Mouse (Mus musculus) C2C12 (cell line): ENCODE measurements around the gene Tex12. TPM values are rescaled to one million over a fixed set of nuclear protein-coding genes. Genes with fewer than 3 reads are reported as not detected.

Experiments
- H3K27me3 ChIP-seq: one replicate; pipeline ENCODE4 v1.6.1; 2011; ENCODE audit not compliant: control insufficient read depth, insufficient read depth, insufficient read length
- H3K36me3 ChIP-seq: one replicate; pipeline ENCODE4 v1.6.1; 2011; ENCODE audit not compliant: control insufficient read depth, insufficient read depth
- H3K4me3 ChIP-seq: one replicate; pipeline ENCODE4 v1.5.1; 2011; ENCODE audit warnings: mild to moderate bottlenecking, control low read depth; ENCODE audit not compliant: poor library complexity, insufficient read depth, severe bottlenecking
- H3K79me2 ChIP-seq: one replicate; pipeline ENCODE4 v1.6.1; 2011; ENCODE audit not compliant: control insufficient read depth, insufficient read depth
- H3K79me3 ChIP-seq: one replicate; pipeline ENCODE4 v1.6.1; 2011; ENCODE audit warnings: low read depth, control low read depth
- H3ac ChIP-seq: one replicate; pipeline ENCODE3; 2011; ENCODE audit warnings: low read depth; ENCODE audit not compliant: control insufficient read depth, insufficient read length
- CEBPB ChIP-seq: IDR thresholded peaks from one replicate; pipeline ENCODE4 v1.6.1; 2011; ENCODE audit warnings: low read depth, mild to moderate bottlenecking, control low read depth, moderate library complexity
- CTCF ChIP-seq: IDR thresholded peaks from one replicate; pipeline ENCODE4 v1.5.1; 2011; ENCODE audit not compliant: control insufficient read depth, insufficient read depth, insufficient read length
- FOSL1 ChIP-seq: IDR thresholded peaks from one replicate; pipeline ENCODE4 v1.8.0; 2011; ENCODE audit warnings: mild to moderate bottlenecking, low read length; ENCODE audit not compliant: poor library complexity, insufficient read depth, severe bottlenecking
- MAX ChIP-seq: IDR thresholded peaks from one replicate; pipeline ENCODE4 v1.6.1; 2011; ENCODE audit warnings: mild to moderate bottlenecking, control low read depth
- MYOD1 ChIP-seq: IDR thresholded peaks from one replicate; pipeline ENCODE4 v1.6.1; 2011; ENCODE audit warnings: low read depth; ENCODE audit not compliant: control insufficient read depth, insufficient read length
- MYOG ChIP-seq: IDR thresholded peaks from one replicate; pipeline ENCODE4 v1.6.1; 2011; ENCODE audit not compliant: control insufficient read depth, insufficient read length; ENCODE audit errors: extremely low read depth
- USF1 ChIP-seq: IDR thresholded peaks from one replicate; pipeline ENCODE4 v1.6.1; 2011; ENCODE audit warnings: low read depth, mild to moderate bottlenecking, control low read depth, moderate library complexity
- polyA plus RNA-seq: library from polyadenylated mRNA; unstranded; fragments of >200 nt; fragmentation: generic; extraction: Trizol; gene quantifications from one replicate; pipeline ENCODE4 v1.2.1, GENCODE M21; 2012; ENCODE audit warnings: missing spikeins

Gene Tex12
- polyA plus RNA-seq, 1 experiment: not detected

DNA sequence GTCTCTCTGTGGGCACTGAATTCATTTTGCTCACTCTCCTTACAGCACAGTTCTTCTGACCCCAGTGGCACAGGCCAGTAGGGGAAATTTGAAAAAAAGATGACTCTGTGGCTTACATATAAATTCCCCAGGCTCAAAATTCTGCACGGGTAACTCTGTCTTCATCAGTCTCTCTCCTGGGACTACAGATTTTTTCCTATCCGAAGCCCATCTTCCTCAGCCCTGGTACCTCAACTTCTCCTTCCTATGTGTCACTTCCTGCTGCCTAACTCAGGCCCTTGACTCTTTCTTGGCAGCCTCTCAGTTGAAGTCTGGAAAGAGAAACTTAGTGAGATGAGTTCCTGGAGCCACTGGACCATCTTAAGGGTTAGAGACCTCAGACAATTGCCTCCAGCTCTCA, 7.6 kb downstream of the Tex12 start:
- Histone ChIP-seq H3ac (no peak overlapping the region), H3K27me3 (no peaks in the 10 kb centered on the region), H3K4me3 (no peak overlapping the region), H3K36me3 (no peaks in the 10 kb centered on the region), H3K79me3 (no peaks in the 10 kb centered on the region), H3K79me2 (no peaks in the 10 kb centered on the region)
- TF ChIP-seq MYOG (no peak), CTCF (no peak), USF1 (no peak), MAX (no peak), CEBPB (no peak), FOSL1 (no peak), MYOD1 (no peak)

DNA sequence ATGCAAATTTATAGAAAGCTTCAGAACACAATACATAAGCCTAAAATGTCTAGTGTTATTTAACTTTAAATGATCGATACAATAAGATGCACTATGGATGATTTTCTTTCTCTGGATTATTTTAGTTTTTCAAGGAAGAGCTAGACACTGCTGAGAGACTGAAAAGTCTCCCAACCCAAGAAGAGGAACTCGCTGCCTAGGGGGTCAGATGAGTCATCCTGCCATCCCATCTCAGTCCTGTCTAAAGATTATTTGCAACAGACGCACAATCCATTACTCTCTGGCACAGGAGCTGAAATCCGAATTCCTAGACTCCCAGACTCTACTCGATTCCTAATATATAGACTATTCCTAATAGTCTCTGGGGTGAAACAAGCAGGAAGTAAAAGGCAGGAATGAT, 8.9 kb downstream of the Tex12 start:
- no peak overlapping the region for H3ac ChIP-seq
- no peaks in the 10 kb centered on the region for H3K79me2 ChIP-seq
- TF ChIP-seq USF1 (no peak), MYOG (no peak)
- H3K4me3 ChIP-seq: no peak overlapping the region
- no peaks in the 10 kb centered on the region for H3K27me3 ChIP-seq
- no peaks in the 10 kb centered on the region for H3K36me3 ChIP-seq
- no peaks in the 10 kb centered on the region for H3K79me3 ChIP-seq

DNA sequence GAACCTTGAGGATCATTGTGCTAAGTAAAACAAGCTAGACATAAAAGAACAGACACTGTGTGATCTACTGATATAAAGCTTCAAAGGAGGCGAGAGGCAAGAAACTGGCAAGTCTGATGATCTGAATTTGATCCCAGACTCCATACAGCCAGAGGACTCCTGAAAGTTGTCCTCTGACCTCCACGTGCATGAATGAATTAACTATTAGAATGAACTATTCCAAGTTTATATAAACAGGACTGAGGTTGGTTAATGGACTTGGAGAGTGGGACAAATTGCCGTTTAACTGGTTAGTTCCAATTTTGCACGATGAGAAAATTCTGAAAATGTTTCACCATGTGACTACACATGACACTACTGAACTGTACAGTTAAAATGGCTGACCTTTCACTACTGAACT, 12.2 kb downstream of the Tex12 start:
- Histone ChIP-seq H3ac (no peak overlapping the region), H3K4me3 (no peak overlapping the region), H3K27me3 (no peaks in the 10 kb centered on the region), H3K79me2 (no peaks in the 10 kb centered on the region), H3K79me3 (no peaks in the 10 kb centered on the region), H3K36me3 (no peaks in the 10 kb centered on the region)
- TF ChIP-seq MYOD1 (no peak), MYOG (no peak), USF1 (no peak), CTCF (no peak), CEBPB (no peak), MAX (no peak), FOSL1 (no peak)

DNA sequence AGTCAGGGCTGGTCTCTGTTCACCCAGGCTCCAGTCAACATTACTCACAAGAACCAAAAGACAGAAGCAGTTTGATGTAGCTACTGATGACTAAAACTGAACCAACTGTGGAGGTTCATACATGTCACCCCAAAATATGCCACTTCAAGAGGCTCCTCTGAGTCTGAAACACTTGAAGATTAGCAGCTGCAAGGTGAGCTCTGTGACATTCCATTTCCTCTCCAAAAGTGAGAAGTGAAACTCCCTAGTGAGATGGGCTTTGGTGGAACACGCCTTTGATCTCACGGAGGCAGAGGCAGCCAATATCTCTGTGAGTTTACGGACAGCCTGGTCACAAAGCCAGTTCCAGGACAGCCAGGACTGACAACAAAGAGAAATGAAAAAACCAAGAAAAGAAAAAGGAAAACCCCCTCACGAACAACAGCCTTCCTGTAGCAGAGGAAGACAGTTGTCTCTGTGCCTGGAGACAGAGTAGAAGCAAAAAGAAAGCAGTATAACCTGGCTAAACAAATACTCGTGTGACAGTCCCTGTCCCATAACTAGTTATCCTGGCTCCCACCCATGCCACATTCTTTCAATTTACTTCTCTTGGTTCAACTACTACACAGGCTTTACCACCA, 13.2 kb downstream of the Tex12 start:
- Histone ChIP-seq H3ac (no peak overlapping the region), H3K36me3 (no peaks in the 10 kb centered on the region), H3K79me3 (no peaks in the 10 kb centered on the region), H3K4me3 (no peak overlapping the region), H3K27me3 (no peaks in the 10 kb centered on the region), H3K79me2 (no peaks in the 10 kb centered on the region)
- TF ChIP-seq CTCF: no peak
- TF ChIP-seq CEBPB: no peak
- no peak for TF ChIP-seq MAX
- TF ChIP-seq MYOG: no peak
- no peak for TF ChIP-seq USF1
- TF ChIP-seq FOSL1: no peak
- no peak for TF ChIP-seq MYOD1

DNA sequence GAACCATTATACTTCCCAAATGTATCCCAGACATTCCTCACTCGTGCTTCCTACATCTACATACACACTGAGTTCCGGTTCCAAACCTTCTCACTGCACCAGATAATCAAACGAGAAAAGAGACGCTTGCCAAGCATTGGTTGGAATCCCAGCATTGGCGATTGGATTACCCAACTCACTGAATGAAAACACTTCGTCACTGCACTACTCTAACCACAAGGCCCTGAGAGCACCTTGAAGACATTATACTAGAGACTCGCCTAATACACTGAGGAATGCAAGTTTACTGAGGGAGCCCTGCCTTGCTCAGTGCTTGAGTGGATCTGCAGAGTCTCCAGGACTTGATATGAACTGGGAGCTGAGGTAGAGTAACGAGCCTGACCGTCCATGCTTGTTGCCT, 18.7 kb downstream of the Tex12 start:
- Histone ChIP-seq H3K27me3 (no peaks in the 10 kb centered on the region), H3ac (no peak overlapping the region), H3K79me2 (no peaks in the 10 kb centered on the region), H3K4me3 (no peak overlapping the region), H3K36me3 (no peaks in the 10 kb centered on the region), H3K79me3 (no peaks in the 10 kb centered on the region)
- TF ChIP-seq FOSL1 (no peak), CEBPB (no peak), MAX (no peak), MYOG (no peak), CTCF (no peak), MYOD1 (no peak), USF1 (no peak)

DNA sequence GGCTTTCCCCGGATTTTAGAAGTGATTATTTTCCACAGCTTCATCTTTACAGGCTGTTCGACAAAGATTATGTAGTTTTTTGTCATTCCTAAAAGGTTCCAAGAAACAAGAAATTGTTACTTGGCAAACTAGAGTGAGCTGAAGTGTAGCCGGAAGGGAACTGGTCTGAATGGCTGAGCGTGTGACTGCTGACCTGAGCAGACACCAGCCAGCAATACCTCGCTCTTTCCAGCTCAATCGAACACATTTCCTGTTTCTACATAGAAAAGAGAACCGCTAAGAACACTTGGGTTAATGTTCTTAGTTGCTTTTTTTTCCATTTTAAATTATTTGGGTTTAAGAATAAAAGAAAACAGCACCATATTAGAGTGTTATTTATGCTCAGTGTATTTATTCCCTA, 21.0 kb downstream of the Tex12 start:
- no peak for TF ChIP-seq MYOD1
- no peak for TF ChIP-seq CTCF
- no peak for TF ChIP-seq USF1
- no peak for TF ChIP-seq MYOG
- TF ChIP-seq FOSL1: no peak
- no peak for TF ChIP-seq MAX
- H3K79me2 ChIP-seq: no peaks in the 10 kb centered on the region
- H3K4me3 ChIP-seq: no peak overlapping the region
- no peaks in the 10 kb centered on the region for H3K79me3 ChIP-seq
- no peak overlapping the region for H3ac ChIP-seq
- no peaks in the 10 kb centered on the region for H3K27me3 ChIP-seq
- no peaks in the 10 kb centered on the region for H3K36me3 ChIP-seq
